Mouse (Mus musculus): Measurements from ENCODE around the gene Unc119b. TPM values are rescaled to one million over a fixed set of nuclear protein-coding genes. Genes with fewer than 3 reads are reported as not detected.
"Not testable (repeated sequence)": the region's sequence is repeated elsewhere in the genome, so short reads cannot be mapped to it uniquely, and the experiment has no call there.

Gene Unc119b
- polyA plus RNA-seq, 1 experiment from 2014 or later: 31.2 TPM

- Histone ChIP-seq H3K27ac (no peak overlapping the region), H3K4me1 (replicated peaks; ENCODE audit: control insufficient read depth, insufficient read depth, low read length) (no peaks in the 10 kb centered on the region), H3K4me2 (replicated peaks) (no peak overlapping the region), H3K4me3 (replicated peaks; ENCODE audit: low read length) (no peak overlapping the region), H3K9ac (no peak overlapping the region), H3K9me3 (ENCODE audit: control insufficient read depth, low read length) (no peaks in the 10 kb centered on the region), H3K27me3 (ENCODE audit: control insufficient read depth, insufficient read depth, low read length) (no peaks in the 10 kb centered on the region), H3K36me3 (replicated peaks; ENCODE audit: control insufficient read depth, insufficient read depth) (no peaks in the 10 kb centered on the region)
- no peak for DNase-seq (ENCODE audit: low spot score)
- WGBS: 60% methylated on average over 27 of the region's 27 CpGs
- no peak for ATAC-seq (ENCODE audit: low FRiP score)
These were observed 34.1 kb upstream of the Unc119b start for GRCm38 (mm10) chr5:115168641-115169415.

- ATAC-seq (ENCODE audit: low FRiP score) (no peak), DNase-seq (ENCODE audit: low spot score) (no peak)
- no peak overlapping the region for H3K27ac ChIP-seq
- H3K4me2 ChIP-seq (replicated peaks): no peak overlapping the region
- H3K9ac ChIP-seq: no peak overlapping the region
- no peaks in the 10 kb centered on the region for H3K27me3 ChIP-seq (ENCODE audit: control insufficient read depth, insufficient read depth, low read length)
- 76% methylated on average over 6 of the region's 6 CpGs for WGBS
- no peaks in the 10 kb centered on the region for H3K36me3 ChIP-seq (replicated peaks; ENCODE audit: control insufficient read depth, insufficient read depth)
- no peaks in the 10 kb centered on the region for H3K9me3 ChIP-seq (ENCODE audit: control insufficient read depth, low read length)
- H3K4me3 ChIP-seq (replicated peaks; ENCODE audit: low read length): no peak overlapping the region
- H3K4me1 ChIP-seq (replicated peaks; ENCODE audit: control insufficient read depth, insufficient read depth, low read length): no peaks in the 10 kb centered on the region
These were observed 32.6 kb upstream of the Unc119b start for GRCm38 (mm10) chr5:115167396-115167795.

DNA sequence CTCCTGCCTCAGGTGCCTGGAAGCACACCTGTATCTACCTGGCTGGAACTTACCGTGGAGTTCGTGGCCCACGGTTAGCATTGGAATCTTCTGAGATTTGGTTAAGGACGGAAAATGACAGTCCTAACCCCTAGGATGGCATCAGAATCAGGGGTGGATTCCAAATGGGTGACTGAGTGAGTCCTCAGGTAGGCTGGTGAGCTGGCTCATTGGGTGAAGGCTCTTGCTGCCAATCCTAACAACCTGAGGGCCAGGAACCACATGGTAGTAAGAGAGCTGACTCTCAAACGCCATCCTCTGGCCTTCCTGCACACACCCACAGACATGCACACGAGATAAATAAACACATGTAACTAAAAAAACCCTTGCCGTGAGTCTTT lies 32.0 kb upstream of the Unc119b start:
- no peak overlapping the region for H3K9ac ChIP-seq
- H3K4me3 ChIP-seq (replicated peaks; ENCODE audit: low read length): no peak overlapping the region
- DNase-seq (ENCODE audit: low spot score) (no peak), ATAC-seq (ENCODE audit: low FRiP score) (no peak)
- no peak overlapping the region for H3K27ac ChIP-seq
- H3K9me3 ChIP-seq (ENCODE audit: control insufficient read depth, low read length): no peaks in the 10 kb centered on the region
- H3K27me3 ChIP-seq (ENCODE audit: control insufficient read depth, insufficient read depth, low read length): no peaks in the 10 kb centered on the region
- 83% methylated on average over 7 of the region's 7 CpGs for WGBS
- H3K4me2 ChIP-seq (replicated peaks): no peak overlapping the region
- no peaks in the 10 kb centered on the region for H3K36me3 ChIP-seq (replicated peaks; ENCODE audit: control insufficient read depth, insufficient read depth)
- no peaks in the 10 kb centered on the region for H3K4me1 ChIP-seq (replicated peaks; ENCODE audit: control insufficient read depth, insufficient read depth, low read length)

GRCm38 (mm10) chr5:115165895-115166814 lies 31.4 kb upstream of the Unc119b start:
- no peaks in the 10 kb centered on the region for H3K36me3 ChIP-seq (replicated peaks; ENCODE audit: control insufficient read depth, insufficient read depth)
- no peak overlapping the region for H3K4me2 ChIP-seq (replicated peaks)
- H3K9me3 ChIP-seq (ENCODE audit: control insufficient read depth, low read length): no peaks in the 10 kb centered on the region
- no peaks in the 10 kb centered on the region for H3K4me1 ChIP-seq (replicated peaks; ENCODE audit: control insufficient read depth, insufficient read depth, low read length)
- DNase-seq (ENCODE audit: low spot score): peak; percentile 50
- H3K27ac ChIP-seq: peak overlapping the region; percentile 38; the same call in 1 of the 2 replicates
- H3K27me3 ChIP-seq (ENCODE audit: control insufficient read depth, insufficient read depth, low read length): no peaks in the 10 kb centered on the region
- ATAC-seq (ENCODE audit: low FRiP score): no peak
- no peak overlapping the region for H3K4me3 ChIP-seq (replicated peaks; ENCODE audit: low read length)
- 51% methylated on average over 11 of the region's 11 CpGs for WGBS
- no peak overlapping the region for H3K9ac ChIP-seq

DNA sequence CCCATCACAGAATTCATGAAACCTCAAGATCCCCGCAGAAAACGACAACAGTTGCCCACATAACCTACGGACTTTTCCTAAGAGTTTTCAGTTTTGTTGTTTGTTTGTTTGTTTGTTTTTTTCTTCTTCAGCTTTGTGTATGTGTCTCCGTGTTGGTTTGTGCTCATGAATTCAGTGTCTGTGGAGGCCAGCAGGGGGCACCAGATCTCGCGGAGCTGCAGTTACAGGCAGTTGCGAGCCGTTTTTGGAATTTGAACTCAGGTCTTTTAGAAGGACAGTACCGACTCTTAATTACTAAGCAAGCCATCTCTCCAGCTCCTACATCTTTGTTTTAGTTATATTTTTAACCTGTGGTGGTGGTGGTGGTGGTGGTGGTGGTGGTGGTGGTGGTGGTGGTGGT lies 30.6 kb upstream of the Unc119b start:
- Histone ChIP-seq H3K27me3 (ENCODE audit: control insufficient read depth, insufficient read depth, low read length) (no peaks in the 10 kb centered on the region), H3K27ac (no peak overlapping the region), H3K36me3 (replicated peaks; ENCODE audit: control insufficient read depth, insufficient read depth) (no peaks in the 10 kb centered on the region), H3K9ac (no peak overlapping the region), H3K4me2 (replicated peaks) (no peak overlapping the region), H3K4me3 (replicated peaks; ENCODE audit: low read length) (no peak overlapping the region), H3K9me3 (ENCODE audit: control insufficient read depth, low read length) (no peaks in the 10 kb centered on the region), H3K4me1 (replicated peaks; ENCODE audit: control insufficient read depth, insufficient read depth, low read length) (no peaks in the 10 kb centered on the region)
- 60% methylated on average over 9 of the region's 9 CpGs for WGBS
- DNase-seq (ENCODE audit: low spot score) (no peak), ATAC-seq (ENCODE audit: low FRiP score) (no peak)

DNA sequence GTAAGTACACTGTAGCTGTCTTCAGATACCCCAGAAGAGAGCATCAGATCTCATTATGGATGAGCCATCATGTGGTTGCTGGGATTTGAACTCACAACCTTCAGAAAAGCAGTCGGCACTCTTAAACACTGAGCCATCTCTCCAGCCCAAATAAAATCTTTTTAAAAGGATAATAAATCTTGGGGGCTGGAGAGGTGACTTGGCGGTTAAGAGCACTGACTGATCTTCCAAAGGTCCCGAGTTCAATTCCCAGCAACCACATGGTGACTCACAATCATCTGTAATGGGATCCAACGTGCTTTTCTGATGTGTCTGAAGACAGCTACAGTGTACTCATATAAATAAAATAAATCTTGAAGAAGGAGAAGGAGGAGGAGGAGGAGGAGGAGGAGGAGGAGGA lies 29.7 kb upstream of the Unc119b start:
- H3K27ac ChIP-seq; H3K9me3 ChIP-seq (ENCODE audit: control insufficient read depth, low read length); H3K27me3 ChIP-seq (ENCODE audit: control insufficient read depth, insufficient read depth, low read length); H3K36me3 ChIP-seq (replicated peaks; ENCODE audit: control insufficient read depth, insufficient read depth); H3K4me3 ChIP-seq (replicated peaks; ENCODE audit: low read length); ATAC-seq (ENCODE audit: low FRiP score); H3K4me2 ChIP-seq (replicated peaks); DNase-seq (ENCODE audit: low spot score); H3K9ac ChIP-seq; H3K4me1 ChIP-seq (replicated peaks; ENCODE audit: control insufficient read depth, insufficient read depth, low read length): not testable (repeated sequence)
- 86% methylated on average over 4 of the region's 4 CpGs for WGBS

GRCm38 (mm10) chr5:115163563-115163962 lies 28.8 kb upstream of the Unc119b start:
- Histone ChIP-seq H3K27me3 (ENCODE audit: control insufficient read depth, insufficient read depth, low read length) (no peaks in the 10 kb centered on the region), H3K4me1 (replicated peaks; ENCODE audit: control insufficient read depth, insufficient read depth, low read length) (0 out of 2 replicates have a peak, but pooled peaks cover 8% of the 10 kb centered on the region), H3K36me3 (replicated peaks; ENCODE audit: control insufficient read depth, insufficient read depth) (no peaks in the 10 kb centered on the region), H3K4me2 (replicated peaks) (no peak overlapping the region), H3K9me3 (ENCODE audit: control insufficient read depth, low read length) (no peaks in the 10 kb centered on the region), H3K9ac (no peak overlapping the region), H3K27ac (no peak overlapping the region), H3K4me3 (replicated peaks; ENCODE audit: low read length) (no peak overlapping the region)
- 40% methylated on average over 8 of the region's 8 CpGs for WGBS
- ATAC-seq (ENCODE audit: low FRiP score) (no peak), DNase-seq (ENCODE audit: low spot score) (no peak)

GRCm38 (mm10) chr5:115161940-115162279 lies 27.1 kb upstream of the Unc119b start:
- DNase-seq (ENCODE audit: low spot score); ATAC-seq (ENCODE audit: low FRiP score); H3K4me2 ChIP-seq (replicated peaks); H3K27me3 ChIP-seq (ENCODE audit: control insufficient read depth, insufficient read depth, low read length); H3K4me3 ChIP-seq (replicated peaks; ENCODE audit: low read length); H3K36me3 ChIP-seq (replicated peaks; ENCODE audit: control insufficient read depth, insufficient read depth); H3K9me3 ChIP-seq (ENCODE audit: control insufficient read depth, low read length); H3K27ac ChIP-seq; H3K9ac ChIP-seq: not testable (repeated sequence)
- H3K4me1 ChIP-seq (replicated peaks; ENCODE audit: control insufficient read depth, insufficient read depth, low read length): peaks cover 11% of the 10 kb centered on the region
- WGBS: no CpG with 5 or more reads among the region's 1 CpGs

DNA sequence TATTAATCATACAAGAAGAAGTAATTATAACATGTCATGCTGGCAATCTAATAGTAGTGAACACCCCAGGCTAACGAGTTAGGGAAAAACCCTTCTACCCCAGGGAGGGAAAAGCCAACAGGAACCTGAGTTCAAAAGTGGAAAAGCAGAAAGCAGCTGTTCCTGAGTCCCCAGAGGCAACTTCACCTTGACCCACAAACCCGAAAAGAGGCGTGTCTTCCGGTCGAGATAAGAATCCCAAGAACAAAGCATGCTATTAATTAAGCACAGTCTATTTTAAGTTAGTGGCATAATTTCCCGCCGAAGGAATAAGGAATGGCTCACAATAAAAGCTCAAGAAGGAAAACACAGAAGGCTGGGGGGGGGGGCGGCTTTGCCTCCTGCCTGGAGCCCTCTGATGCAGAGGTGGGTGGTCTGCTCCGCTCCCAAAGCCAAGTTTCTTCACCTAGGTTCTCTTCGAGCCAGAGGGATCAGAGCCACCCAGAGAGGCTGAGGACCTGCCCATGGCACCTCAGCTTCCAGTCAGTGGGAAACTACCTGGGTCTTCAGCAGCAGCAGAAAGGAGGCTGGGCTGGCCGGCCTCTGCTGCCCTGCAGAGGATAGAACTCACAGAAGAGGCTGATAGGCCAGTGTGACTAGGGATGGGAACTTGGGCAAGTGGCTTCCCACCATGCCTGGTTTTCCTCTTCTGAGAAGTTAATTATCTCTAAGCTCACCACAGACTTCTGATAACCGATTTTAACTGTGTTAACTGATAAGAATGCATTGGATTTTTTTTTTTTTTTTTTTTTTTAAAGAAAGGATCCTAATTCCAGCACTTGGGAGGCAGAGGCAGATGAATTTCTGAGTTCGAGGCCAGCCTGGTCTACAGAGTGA lies 26.5 kb upstream of the Unc119b start:
- H3K4me1 ChIP-seq (replicated peaks; ENCODE audit: control insufficient read depth, insufficient read depth, low read length): peaks cover 17% of the 10 kb centered on the region
- H3K4me3 ChIP-seq (replicated peaks; ENCODE audit: low read length): no peak overlapping the region
- H3K4me2 ChIP-seq (replicated peaks): no peak overlapping the region
- no peaks in the 10 kb centered on the region for H3K9me3 ChIP-seq (ENCODE audit: control insufficient read depth, low read length)
- no peak overlapping the region for H3K9ac ChIP-seq
- 66% methylated on average over 13 of the region's 13 CpGs for WGBS
- ATAC-seq (ENCODE audit: low FRiP score) (no peak), DNase-seq (ENCODE audit: low spot score) (no peak)
- H3K27ac ChIP-seq: no peak overlapping the region
- H3K27me3 ChIP-seq (ENCODE audit: control insufficient read depth, insufficient read depth, low read length): no peaks in the 10 kb centered on the region
- no peaks in the 10 kb centered on the region for H3K36me3 ChIP-seq (replicated peaks; ENCODE audit: control insufficient read depth, insufficient read depth)

Data from hindbrain, embryonic 14.5 days (tissue).